Mouse (Mus musculus) macrophage (primary cell): ENCODE measurements around the gene Snhg11. TPM values are rescaled to one million over a fixed set of nuclear protein-coding genes. Genes with fewer than 3 reads are reported as not detected.

Source experiments
- H3K27ac ChIP-seq: fragments of 350-480 bp; formaldehyde crosslinking; 2 replicates; pipeline ENCODE4 v1.9.0; 2021
- H3K36me3 ChIP-seq: fragments of 350-480 bp; formaldehyde crosslinking; 2 replicates; pipeline ENCODE4 v1.9.0; 2021; ENCODE audit errors: inconsistent target
- H3K4me3 ChIP-seq: fragments of 350-480 bp; formaldehyde crosslinking; 2 replicates; pipeline ENCODE4 v1.9.0; 2021; ENCODE audit errors: inconsistent target
- H3K79me2 ChIP-seq: fragments of 350-480 bp; formaldehyde crosslinking; 2 replicates; pipeline ENCODE4 v1.9.0; 2021; ENCODE audit errors: inconsistent target
- WGBS: methylation state at CpG from one replicate; pipeline ENCODE4 v1.1.7; 2026; ENCODE audit warnings: inconsistent platforms; ENCODE audit not compliant: missing documents; 5-methylcytosine and 5-hydroxymethylcytosine counted together
- polyA plus RNA-seq: library from polyadenylated mRNA; stranded (reverse); fragments of 250-400 nt; gene quantifications from 3 replicates; pipeline ENCODE4 v1.2.4, GENCODE M21; 2018; ENCODE audit warnings: inconsistent platforms

Snhg11 gene
- polyA plus RNA-seq, 1 experiment from 2014 or later: 0.09 TPM

DNA sequence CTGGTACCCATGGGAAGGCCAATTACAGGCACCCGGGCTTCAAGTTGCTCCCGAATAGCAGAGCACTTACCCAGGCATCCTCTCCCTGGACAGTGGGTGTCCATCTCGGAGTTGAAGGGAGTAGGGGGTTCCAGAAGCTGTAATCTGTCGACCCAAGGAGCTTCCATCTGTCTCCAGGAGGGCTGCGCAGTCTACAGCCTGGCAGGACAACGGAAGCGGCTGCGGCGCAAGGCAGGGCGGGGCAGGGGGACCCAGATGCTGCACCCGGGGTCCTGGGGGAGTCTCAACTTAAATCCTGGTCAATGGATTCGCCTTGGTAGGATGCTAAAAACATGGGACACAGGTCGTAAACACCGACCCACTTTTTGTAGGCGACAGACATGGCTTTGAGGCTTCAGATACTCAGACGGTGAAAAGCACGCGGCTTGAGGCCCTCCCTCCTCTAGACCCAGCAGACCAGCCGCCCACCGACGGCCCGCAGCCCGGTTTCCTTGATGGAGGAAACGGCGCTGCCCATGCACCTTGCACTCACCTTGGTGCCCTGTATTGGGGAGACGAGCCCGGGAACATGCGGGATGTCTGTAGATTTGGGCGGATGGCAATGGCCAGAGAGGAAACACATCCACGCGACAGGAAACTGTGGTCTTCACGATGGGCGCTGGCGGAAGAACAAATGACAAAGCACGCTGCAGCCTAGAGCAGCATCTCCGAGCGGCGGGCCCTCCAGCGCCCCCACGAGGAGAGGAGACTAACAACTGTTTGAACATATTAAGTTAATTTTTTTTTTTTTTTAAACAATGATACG, 14.4 kb upstream of the Snhg11 start:
- Histone ChIP-seq H3K27ac (peak overlapping the region; percentile 51), H3K36me3 (peaks cover 33% of the 10 kb centered on the region), H3K79me2 (peaks cover 29% of the 10 kb centered on the region), H3K4me3 (peak overlapping the region; percentile 74)
- under 1% methylated on average over 41 of the region's 41 CpGs for WGBS

DNA sequence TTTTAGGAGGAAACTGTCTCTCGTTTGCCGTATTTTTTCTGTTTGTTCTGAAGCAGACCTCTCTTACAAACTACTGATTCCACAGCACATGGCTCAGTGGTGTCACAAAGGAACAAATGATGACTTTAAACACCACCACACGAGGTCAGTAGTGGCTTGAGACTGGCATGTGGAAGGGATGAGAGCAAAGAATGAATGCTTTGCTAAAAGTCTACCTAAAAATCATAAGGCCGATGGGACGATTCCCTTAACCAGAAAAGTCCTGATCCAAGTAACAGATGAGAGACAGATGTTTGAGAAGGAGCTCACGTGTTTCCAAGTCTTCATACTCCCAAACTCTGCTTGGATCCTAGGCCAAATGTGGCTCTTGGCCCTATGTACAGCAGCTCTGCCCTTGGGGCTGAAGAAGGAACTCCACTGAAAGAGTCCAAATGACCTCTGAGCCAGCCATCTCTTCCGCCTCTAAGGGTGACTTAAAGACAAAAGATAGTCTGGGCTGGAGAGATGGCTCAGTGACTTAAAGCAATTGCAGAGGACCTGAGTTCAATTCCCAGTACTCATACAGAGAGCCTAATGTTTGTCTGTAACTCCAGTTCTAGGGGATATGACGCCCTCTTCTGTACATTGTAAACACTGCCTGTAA, 13.6 kb upstream of the Snhg11 start:
- H3K36me3 ChIP-seq: peaks cover 25% of the 10 kb centered on the region
- WGBS: 46% methylated on average over 8 of the region's 8 CpGs
- H3K27ac ChIP-seq: peak overlapping the region; percentile 5; the same call in 1 of the 2 replicates
- peaks cover 29% of the 10 kb centered on the region for H3K79me2 ChIP-seq
- H3K4me3 ChIP-seq: peak overlapping the region; percentile 74; the same call in 1 of the 2 replicates

DNA sequence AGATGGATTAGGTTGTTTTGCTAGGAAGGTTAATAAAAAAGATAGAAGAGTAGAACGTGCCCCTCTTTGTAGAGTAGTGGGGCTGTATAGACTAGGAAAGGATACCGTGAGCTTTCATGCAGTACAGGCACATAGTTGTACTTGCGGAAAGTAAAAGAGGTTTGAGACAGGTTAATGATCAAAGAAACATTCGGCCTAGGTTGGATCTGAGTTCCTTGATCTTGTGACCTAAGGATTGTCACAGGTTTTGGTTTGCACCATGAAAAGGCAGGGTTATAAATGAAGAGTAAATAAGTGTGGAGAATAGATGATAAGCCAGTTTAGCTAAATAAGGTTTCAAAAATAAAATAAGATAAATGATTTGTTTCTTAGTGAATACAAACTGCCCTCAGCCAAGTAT, 11.3 kb upstream of the Snhg11 start:
- H3K4me3 ChIP-seq: no peak overlapping the region
- WGBS: 94% methylated on average over 4 of the region's 4 CpGs
- no peak overlapping the region for H3K27ac ChIP-seq
- H3K36me3 ChIP-seq: peaks cover 2% of the 10 kb centered on the region; the same call in 1 of the 2 replicates
- H3K79me2 ChIP-seq: peaks cover 21% of the 10 kb centered on the region

DNA sequence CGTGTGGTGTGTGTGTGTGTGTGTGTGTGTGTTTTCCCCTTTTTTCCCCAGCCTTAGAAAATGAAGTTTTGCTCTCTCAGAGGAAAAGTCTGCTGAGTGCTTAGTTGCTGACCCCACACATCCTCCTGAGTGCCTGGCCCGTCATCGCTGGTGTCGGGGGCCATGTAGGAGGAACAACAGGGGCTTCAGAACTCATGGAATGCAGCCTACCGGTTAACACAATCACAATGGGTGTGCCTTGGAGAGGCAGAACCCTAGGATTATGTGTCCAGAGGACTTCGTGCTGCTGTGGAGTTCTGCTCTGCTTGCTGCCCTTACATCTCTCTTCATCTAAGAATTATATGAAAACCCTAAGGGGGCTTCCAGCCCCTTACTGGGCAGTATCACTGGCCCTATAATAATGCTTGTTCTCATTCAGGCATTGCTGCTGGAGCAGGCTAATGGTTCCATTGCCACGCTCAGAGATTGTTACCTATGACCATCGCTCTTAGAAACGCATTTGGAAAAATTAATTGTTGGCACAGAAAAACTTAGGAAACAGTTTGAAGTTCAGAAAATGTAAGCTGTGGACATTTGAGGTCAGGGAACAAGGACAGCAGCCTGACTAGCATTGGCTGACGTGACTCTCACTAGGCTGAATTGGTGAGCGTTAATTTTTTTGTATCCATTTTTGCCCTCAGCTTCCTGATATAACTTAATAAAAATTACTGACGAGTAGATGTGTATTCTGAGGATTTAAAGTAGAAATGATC, 10.2 kb upstream of the Snhg11 start:
- 86% methylated on average over 12 of the region's 12 CpGs for WGBS
- H3K4me3 ChIP-seq: no peak overlapping the region
- no peaks in the 10 kb centered on the region for H3K36me3 ChIP-seq
- H3K79me2 ChIP-seq: peaks cover 10% of the 10 kb centered on the region
- H3K27ac ChIP-seq: no peak overlapping the region

DNA sequence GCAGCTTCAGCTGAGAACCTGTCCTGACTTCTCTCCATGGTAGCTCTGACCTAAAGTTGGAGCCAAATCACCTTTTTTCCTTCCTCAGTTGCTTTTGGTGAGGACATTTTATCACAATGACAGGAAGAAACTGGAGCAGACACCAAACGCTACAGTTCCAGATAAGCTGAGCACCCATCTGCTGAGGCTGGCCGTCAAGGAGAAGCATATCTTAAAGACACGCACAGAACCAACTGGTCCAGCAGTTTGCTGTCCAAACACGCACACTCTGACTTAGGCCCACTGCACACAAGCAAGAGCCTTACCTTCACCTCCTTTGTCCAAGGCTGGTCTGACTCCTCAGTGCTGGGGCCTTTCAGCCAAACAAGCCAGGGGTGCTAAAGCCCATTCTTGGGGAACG, 7.8 kb upstream of the Snhg11 start:
- 93% methylated on average over 5 of the region's 5 CpGs for WGBS
- Histone ChIP-seq H3K27ac (no peak overlapping the region), H3K36me3 (no peaks in the 10 kb centered on the region), H3K4me3 (no peak overlapping the region), H3K79me2 (no peaks in the 10 kb centered on the region)

DNA sequence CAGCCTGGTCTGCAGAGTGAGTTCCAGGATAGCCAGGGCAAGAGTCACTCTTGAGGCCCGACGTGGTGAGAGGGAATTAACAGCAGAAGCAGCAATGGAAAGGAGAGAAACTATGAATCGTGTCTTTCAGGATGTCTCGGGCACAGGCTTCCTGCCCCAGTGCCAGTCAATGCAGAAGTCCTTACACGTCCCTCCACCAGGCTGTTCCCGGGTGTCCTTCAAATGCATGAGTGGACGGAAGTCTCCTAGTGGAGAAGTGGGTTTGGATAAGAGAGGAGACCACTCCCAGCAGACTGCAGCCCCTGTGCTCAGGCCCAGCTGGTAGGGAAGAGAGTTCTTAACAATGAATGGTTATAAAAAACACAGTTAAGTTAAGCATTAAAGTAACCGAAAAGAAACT, 7.1 kb upstream of the Snhg11 start:
- Histone ChIP-seq H3K4me3 (no peak overlapping the region), H3K79me2 (no peaks in the 10 kb centered on the region), H3K36me3 (no peaks in the 10 kb centered on the region), H3K27ac (no peak overlapping the region)
- 95% methylated on average over 8 of the region's 8 CpGs for WGBS

DNA sequence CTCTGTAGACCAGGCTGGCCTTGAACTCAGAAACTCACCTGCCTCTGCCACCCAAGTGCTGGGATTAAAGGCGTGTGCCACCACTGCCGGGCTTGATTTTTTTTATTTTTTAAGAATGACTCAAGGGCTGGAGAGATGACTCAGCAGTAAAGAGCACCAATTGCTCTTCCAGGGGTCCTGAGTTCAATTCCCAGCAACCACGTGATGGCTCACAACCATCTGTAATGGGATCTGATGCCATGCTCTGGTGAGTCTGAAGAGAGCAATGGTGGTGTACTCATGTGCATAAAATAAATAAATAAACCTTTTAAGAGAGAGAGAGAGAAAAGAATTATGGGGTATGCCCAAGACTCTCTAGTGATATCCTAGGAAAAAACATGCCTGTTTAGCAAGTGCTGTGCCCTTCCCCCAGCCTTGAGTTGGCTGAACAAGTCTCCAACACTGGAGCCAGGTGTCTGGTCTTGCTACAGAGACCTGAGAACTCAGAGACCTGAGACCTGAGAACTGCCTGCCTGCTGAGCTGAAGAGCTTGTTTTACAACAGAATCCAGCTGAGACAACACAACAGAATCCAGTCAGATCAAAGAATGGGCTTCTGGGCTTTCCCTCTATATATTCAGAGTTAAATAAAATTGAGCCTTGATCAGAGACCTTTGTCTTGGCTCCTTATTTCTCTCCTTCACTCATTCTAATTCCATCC, 5.8 kb upstream of the Snhg11 start:
- Histone ChIP-seq H3K27ac (no peak overlapping the region), H3K36me3 (no peaks in the 10 kb centered on the region), H3K79me2 (no peaks in the 10 kb centered on the region), H3K4me3 (no peak overlapping the region)
- 84% methylated on average over 3 of the region's 3 CpGs for WGBS

DNA sequence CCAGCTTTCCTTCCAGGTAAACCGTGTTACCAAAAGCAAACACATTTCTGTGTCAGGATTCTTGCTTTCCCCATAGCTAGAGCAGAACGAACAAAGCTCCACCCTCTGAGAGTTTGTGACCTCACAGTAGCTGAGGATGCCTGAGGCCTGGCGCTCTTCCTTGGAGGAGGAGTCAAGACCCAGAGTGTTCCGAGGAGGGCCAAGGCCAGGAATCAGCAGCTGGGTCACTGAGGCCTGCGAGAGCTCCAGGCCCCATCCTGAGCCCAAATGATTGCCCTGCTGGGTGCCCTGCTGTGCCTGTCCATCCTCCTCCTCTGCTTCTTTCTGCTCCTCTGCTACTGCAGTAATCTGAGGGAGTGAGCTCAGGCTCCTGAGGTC, 5.3 kb upstream of the Snhg11 start:
- Histone ChIP-seq H3K36me3 (no peaks in the 10 kb centered on the region), H3K79me2 (no peaks in the 10 kb centered on the region), H3K27ac (no peak overlapping the region), H3K4me3 (no peak overlapping the region)
- 82% methylated on average over 5 of the region's 5 CpGs for WGBS

DNA sequence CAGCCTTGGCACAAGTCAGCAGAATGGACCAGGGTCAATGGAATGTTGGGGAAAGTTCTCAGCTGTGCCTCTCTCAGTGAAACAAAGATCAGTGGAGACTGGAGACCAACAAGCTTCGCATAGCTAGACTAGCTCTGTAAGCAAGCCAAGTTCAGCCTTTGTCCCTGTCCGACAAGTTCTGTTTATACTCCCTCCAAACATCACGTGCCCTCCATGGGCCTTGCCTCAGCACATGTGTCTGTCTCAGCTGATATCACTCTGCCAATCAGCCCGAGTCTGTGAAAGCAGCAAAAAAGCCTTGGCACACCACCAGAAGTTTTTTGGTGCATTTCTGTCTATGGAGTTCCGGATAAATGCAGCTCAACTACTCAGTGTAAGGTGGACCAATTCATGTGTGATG, 2.4 kb upstream of the Snhg11 start:
- H3K27ac ChIP-seq: no peak overlapping the region
- H3K4me3 ChIP-seq: no peak overlapping the region
- no peaks in the 10 kb centered on the region for H3K36me3 ChIP-seq
- H3K79me2 ChIP-seq: no peaks in the 10 kb centered on the region
- 84% methylated on average over 5 of the region's 5 CpGs for WGBS

DNA sequence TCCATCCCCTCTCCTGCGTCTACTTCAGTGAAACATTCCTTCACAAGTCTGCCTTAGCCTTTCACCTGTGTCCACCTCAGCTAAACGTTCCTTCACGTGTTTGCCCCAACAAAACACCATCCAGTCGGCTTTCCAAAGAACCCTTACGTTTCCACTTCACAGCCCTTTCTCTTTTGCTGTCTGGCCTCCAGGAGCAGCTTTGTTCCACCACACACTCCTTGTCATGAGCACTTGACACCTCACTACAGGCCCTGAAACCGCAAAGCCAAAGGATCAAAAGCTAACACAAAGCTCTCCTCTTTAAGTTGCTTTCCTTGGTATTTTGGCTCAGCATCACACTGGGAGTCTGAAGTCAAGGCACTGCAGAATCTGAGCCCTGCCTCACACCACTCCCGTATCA, 1.9 kb upstream of the Snhg11 start:
- 87% methylated on average over 7 of the region's 7 CpGs for WGBS
- H3K4me3 ChIP-seq: no peak overlapping the region
- no peaks in the 10 kb centered on the region for H3K79me2 ChIP-seq
- H3K36me3 ChIP-seq: no peaks in the 10 kb centered on the region
- no peak overlapping the region for H3K27ac ChIP-seq

DNA sequence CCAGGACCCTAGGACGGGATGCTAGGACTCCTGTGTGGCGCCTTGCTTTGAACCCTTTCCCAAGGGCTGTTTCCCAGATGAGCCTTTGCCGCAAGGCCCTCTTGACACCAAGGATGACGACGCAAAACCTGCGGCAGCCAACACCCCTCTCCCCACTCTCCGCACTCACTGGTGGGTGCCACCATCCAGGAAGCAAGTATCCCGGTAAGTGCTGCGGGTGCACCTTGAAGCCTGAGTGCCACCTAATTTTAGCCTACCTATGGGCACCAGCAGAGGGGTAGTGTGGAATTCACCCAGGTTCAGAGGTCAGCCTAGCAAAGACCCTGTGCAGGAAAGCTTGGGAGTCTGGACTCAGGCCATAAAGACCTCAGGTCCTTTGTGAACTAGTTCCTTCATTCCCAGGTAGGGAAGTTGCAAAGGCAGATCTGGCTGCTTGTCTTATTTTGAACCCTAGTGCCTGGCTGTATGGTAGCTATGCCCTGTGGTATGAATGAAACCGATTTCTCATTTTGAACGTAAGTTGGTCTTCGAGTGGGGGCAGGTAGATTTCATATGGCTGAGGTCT, 767 bp downstream of the Snhg11 start:
- no peak overlapping the region for H3K27ac ChIP-seq
- H3K79me2 ChIP-seq: no peaks in the 10 kb centered on the region
- WGBS: 52% methylated on average over 12 of the region's 12 CpGs
- no peaks in the 10 kb centered on the region for H3K36me3 ChIP-seq
- H3K4me3 ChIP-seq: no peak overlapping the region

DNA sequence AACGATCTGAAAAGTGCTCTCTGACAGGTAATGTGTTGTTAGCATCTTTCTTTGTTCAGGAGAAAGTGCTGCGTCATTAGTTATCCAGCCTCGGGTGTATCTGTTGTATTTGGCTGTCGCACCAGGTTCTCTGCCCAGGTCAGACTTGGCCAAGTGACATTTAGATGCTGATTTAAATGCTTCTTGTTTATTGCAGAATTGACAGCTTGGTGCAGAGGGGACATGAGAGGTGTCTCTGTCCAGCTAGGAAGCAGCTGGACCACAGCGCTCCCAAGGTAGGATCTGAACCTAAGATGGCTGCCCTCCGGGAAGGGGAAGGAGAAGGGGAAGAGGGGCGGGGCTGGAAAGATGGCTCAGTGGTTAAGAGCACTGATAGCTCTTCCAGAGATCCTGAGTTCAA, 1.4 kb downstream of the Snhg11 start:
- H3K27ac ChIP-seq: no peak overlapping the region

DNA sequence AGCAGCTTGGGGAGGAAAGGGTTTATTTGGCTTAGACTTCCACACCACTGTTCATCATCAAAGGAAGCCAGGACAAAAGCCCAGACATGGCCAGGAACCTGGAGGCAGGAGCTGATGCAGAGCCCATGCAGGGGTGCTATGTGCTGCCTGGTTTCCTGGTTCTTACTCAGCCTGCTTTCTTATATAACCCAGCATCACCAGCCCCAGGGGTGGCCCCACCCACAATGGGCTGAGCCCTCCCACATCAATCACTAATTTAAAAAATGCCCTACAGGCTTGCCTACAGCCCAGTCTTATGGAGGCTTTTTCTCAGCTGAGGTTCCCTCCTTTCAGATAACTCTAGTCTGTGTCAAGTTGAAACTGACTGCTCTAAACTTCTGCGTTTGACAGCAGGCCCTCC, 2.4 kb downstream of the Snhg11 start:
- WGBS: 73% methylated on average over 1 of the region's 1 CpGs
- no peaks in the 10 kb centered on the region for H3K79me2 ChIP-seq
- H3K4me3 ChIP-seq: no peak overlapping the region
- no peaks in the 10 kb centered on the region for H3K36me3 ChIP-seq
- no peak overlapping the region for H3K27ac ChIP-seq

More for the DNA sequence above, 1.4 kb downstream of the Snhg11 start:
- Histone ChIP-seq H3K4me3 (no peak overlapping the region), H3K79me2 (no peaks in the 10 kb centered on the region), H3K36me3 (no peaks in the 10 kb centered on the region)
- WGBS: 70% methylated on average over 7 of the region's 7 CpGs

DNA sequence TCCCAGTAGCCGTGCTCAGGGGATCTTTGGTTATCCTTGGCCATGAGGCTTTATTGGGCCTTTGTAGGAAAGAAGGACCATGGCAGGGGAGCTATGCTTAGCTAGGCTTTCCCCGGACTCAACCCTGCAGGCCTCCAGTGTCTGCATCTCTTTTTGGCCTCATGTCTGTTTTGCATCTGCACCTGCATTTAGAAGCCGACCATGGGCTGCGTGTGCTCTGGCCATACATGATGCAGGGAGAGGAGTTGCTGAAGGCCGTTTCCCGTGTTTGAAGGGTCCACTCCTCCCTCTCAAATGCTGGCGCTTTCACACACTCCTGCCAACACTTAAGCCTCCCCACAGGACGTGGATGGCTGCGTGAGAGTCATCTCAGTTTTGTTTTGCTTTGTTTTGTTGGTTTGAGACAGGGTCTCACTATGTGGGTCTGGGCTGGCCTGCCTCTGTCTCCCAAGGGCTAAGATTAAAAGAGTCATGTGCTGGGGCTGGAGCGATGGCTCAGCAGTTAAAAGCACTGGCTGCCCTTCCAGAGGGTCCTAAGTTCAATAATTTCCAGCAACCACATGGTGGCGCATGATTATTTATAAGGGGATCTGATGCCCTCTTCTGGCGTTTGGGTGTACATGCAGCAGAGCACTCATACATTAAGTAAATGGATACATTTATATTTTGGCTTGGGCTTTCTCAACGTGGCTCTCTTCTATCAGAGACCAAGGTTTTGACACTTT, 4.1 kb downstream of the Snhg11 start:
- Histone ChIP-seq H3K4me3 (no peak overlapping the region), H3K27ac (no peak overlapping the region), H3K36me3 (no peaks in the 10 kb centered on the region), H3K79me2 (no peaks in the 10 kb centered on the region)
- 54% methylated on average over 13 of the region's 13 CpGs for WGBS
